Mouse (Mus musculus) heart, embryonic 12.5 days (tissue): ENCODE measurements around the gene Fam227b. TPM values are rescaled to one million over a fixed set of nuclear protein-coding genes. Genes with fewer than 3 reads are reported as not detected.

Experiments
- ATAC-seq: fragments of 200-750 bp; cut with Nextera tagmentation; 2 replicates; pipeline ENCODE4 v1.8.0; 2017; ENCODE audit warnings: moderate TSS enrichment, moderate library complexity; ENCODE audit not compliant: insufficient number of reproducible peaks, low FRiP score
- H3K27ac ChIP-seq: fragments of 300-500 bp; sonication (generic); 2 replicates; pipeline ENCODE4 v1.5.1; 2016; ENCODE audit warnings: mild to moderate bottlenecking, moderate library complexity; ENCODE audit not compliant: poor library complexity, severe bottlenecking
- H3K27me3 ChIP-seq: fragments of 300-500 bp; sonication (generic); replicated peaks from 2 replicates; pipeline ENCODE4 v1.6.1; 2016; ENCODE audit warnings: mild to moderate bottlenecking, moderate library complexity
- H3K36me3 ChIP-seq: fragments of 300-500 bp; sonication (generic); 2 replicates; pipeline ENCODE4 v1.6.1; 2016; ENCODE audit warnings: mild to moderate bottlenecking, moderate library complexity
- H3K4me1 ChIP-seq: fragments of 300-500 bp; sonication (generic); replicated peaks from 2 replicates; pipeline ENCODE4 v1.6.1; 2016; ENCODE audit warnings: mild to moderate bottlenecking
- H3K4me2 ChIP-seq: fragments of 300-500 bp; sonication (generic); 2 replicates; pipeline ENCODE4 v1.6.1; 2016; ENCODE audit warnings: mild to moderate bottlenecking, moderate library complexity
- H3K4me3 ChIP-seq: fragments of 300-500 bp; sonication (generic); 2 replicates; pipeline ENCODE4 v1.5.1; 2016; ENCODE audit warnings: mild to moderate bottlenecking
- H3K9ac ChIP-seq: fragments of 300-500 bp; sonication (generic); 2 replicates; pipeline ENCODE4 v1.6.1; 2016; ENCODE audit warnings: mild to moderate bottlenecking, moderate library complexity
- H3K9me3 ChIP-seq: fragments of 300-500 bp; sonication (generic); replicated peaks from 2 replicates; pipeline ENCODE4 v1.6.1; 2016; ENCODE audit warnings: mild to moderate bottlenecking, moderate library complexity
- WGBS: fragments of 180-500 bp; shearing (Covaris S2); methylation state at CpG from one replicate; pipeline ENCODE4 v1.1.7; 2016; 5-methylcytosine and 5-hydroxymethylcytosine counted together
- polyA plus RNA-seq: library from polyadenylated mRNA; unstranded; fragments of >200 nt; fragmentation: Nextera tagmentation; extraction: Ambion mirVana; gene quantifications from 2 replicates; pipeline ENCODE4 v1.2.1, GENCODE M21; 2016

The Fam227b gene
- polyA plus RNA-seq, 1 experiment from 2014 or later, result not detected

DNA sequence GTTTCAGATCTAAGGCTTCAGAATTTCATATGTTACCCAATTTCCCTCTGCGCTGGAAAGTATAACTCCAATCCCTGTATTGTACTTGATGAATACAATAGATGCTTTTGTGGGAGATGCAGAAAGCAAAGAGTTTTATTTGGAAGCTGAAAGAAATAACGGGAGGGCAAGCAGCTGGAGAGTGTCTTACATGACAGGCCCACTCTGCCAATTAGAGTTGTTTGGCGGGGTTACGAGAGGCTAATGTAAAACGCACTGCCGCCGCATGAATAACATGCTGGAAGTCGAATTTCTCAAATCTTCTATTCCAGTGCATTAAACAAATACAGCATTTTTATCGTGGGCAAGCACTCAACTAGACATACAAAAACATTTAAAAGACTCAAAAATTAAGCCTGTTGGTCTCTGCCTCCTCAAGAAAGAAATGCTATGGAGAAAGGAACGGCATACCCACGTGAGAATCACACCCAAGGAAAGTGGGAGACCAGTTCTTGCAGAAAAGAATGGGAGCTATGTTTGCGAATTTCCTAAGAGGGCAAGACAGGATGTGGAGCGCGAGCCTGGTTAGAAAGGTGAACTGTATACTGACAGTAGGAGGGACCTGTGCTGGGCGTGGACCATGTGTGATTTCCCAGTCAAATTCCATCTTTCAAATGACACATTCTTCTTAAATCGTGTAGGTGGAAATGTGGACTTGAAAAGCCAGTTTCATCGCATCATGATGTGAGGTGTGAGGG is 90.6 kb downstream of the Fam227b start:
- Histone ChIP-seq H3K4me1 (peaks cover 24% of the 10 kb centered on the region), H3K9me3 (no peaks in the 10 kb centered on the region), H3K4me3 (no peak overlapping the region), H3K36me3 (no peaks in the 10 kb centered on the region), H3K27ac (no peak overlapping the region), H3K9ac (no peak overlapping the region), H3K27me3 (no peaks in the 10 kb centered on the region), H3K4me2 (no peak overlapping the region)
- WGBS, result 69% methylated on average over 17 of the region's 17 CpGs
- ATAC-seq, result no peak

DNA sequence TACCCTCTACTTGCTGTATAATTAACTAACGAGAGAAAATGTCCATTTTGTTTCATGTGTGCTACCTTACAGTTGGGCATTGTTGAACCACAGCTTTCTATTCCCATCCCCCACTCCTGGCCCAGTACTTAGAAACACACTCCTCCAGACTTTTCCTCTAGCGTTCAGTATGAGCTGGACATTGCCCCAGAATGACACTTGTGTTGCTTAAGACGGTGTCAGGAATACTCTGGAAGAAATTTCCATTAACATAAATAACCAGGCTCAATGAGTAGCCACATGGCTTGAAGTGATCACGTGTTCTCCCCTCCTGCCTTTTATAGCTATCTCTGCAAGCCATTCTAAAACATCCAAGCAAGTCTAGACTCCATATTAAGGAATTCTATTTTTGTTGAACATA is 91.2 kb downstream of the Fam227b start:
- H3K9ac ChIP-seq, result no peak overlapping the region
- H3K36me3 ChIP-seq, result no peaks in the 10 kb centered on the region
- no peak for ATAC-seq
- H3K4me1 ChIP-seq, result peaks cover 23% of the 10 kb centered on the region
- 42% methylated on average over 4 of the region's 4 CpGs for WGBS
- no peak overlapping the region for H3K4me2 ChIP-seq
- no peak overlapping the region for H3K27ac ChIP-seq
- no peaks in the 10 kb centered on the region for H3K9me3 ChIP-seq
- H3K27me3 ChIP-seq, result no peaks in the 10 kb centered on the region
- no peak overlapping the region for H3K4me3 ChIP-seq

DNA sequence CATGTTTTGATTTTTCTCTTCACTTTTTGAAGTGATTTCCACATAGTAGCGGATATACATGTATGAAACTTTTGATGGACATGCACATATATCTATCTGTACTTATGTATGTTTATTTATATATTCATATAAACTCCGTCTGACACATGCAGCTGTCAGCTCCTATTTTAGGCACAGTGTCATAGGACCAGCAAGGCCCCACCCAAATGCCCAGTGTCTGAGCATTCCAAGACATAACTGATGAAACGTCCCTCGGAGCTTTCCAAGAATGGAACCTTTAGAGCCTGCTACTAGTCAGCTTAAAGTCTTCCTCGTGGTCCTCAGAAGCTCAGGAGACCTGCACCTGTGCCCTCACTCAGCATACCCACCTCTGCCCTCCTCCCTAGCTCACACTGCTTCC is 98.1 kb downstream of the Fam227b start:
- ATAC-seq, result no peak
- Histone ChIP-seq H3K4me3 (no peak overlapping the region), H3K27ac (no peak overlapping the region), H3K9ac (no peak overlapping the region), H3K27me3 (0 out of 2 replicates have a peak, but pooled peaks cover 3% of the 10 kb centered on the region), H3K4me2 (no peak overlapping the region; the same call in 1 of the 2 replicates), H3K9me3 (no peaks in the 10 kb centered on the region), H3K36me3 (no peaks in the 10 kb centered on the region), H3K4me1 (peaks cover 10% of the 10 kb centered on the region; the same call in 1 of the 2 replicates)
- WGBS, result 44% methylated on average over 5 of the region's 5 CpGs

DNA sequence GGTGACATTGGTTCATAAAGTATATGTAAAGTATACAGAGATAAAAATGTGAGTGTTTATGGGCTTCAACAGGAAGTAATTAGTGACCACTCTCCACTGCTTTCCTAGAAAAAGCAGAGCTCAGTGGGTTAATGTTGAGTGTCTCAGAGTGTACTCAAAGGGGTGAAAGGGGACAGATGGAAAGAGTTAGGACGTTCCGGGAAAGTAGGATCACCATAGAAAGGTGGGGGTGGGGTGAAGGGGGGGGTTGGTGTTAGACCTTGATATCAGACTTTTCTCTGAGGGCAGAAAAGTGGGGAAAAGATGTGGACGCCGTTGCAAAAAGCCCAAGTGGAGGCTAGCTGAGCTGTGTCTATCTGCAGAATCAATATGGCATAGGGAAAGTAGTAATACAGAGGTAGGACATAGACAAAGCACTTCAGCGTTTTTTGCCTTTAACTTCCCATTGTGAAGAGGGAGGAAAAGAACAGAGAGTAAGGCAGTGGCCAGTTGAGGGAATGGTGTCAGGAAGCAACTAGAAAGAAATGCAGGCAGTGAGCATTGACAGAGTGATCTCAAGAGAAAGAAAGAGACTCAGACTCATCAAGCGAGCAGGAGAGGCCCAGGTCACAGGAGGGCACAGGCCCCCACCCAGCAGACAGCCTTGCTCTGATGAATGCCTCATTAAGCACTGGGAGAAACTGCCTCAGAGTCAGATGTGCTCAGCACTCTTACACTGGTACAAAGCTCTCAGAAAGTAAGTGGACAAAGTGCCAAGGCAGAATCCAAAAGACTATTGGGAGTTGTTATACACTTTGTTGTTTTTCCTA is 98.9 kb downstream of the Fam227b start:
- Histone ChIP-seq H3K9ac (no peak overlapping the region), H3K36me3 (no peaks in the 10 kb centered on the region), H3K4me1 (peaks cover 10% of the 10 kb centered on the region; the same call in 1 of the 2 replicates), H3K9me3 (no peaks in the 10 kb centered on the region), H3K4me3 (no peak overlapping the region), H3K27ac (no peak overlapping the region), H3K4me2 (no peak overlapping the region), H3K27me3 (0 out of 2 replicates have a peak, but pooled peaks cover 3% of the 10 kb centered on the region)
- 52% methylated on average over 6 of the region's 6 CpGs for WGBS
- ATAC-seq, result no peak

DNA sequence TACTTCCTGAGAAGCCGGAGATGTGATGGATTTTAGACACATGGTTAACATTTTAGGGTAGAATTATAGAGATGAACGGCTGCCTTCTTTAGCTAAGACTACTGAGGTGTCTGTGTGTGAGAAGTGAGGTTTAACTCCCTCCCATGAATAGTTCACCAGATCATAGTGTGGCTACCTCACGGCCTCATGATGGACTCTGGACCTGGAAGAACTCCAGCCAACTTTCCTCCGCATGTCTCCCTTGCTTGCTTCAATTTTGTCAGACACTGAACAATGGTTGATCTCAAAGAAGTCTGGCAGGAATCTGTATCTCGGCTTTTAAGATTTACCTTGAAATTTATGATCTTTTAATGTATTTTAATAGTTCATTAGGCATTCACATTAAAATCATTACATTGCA is 106.2 kb downstream of the Fam227b start:
- no peak overlapping the region for H3K4me2 ChIP-seq
- H3K27me3 ChIP-seq, result 0 out of 2 replicates have a peak, but pooled peaks cover under 1% of the 10 kb centered on the region
- H3K4me1 ChIP-seq, result peaks cover 9% of the 10 kb centered on the region; the same call in 1 of the 2 replicates
- H3K36me3 ChIP-seq, result no peaks in the 10 kb centered on the region
- no peak for ATAC-seq
- no peak overlapping the region for H3K4me3 ChIP-seq
- WGBS, result 78% methylated on average over 5 of the region's 5 CpGs
- H3K9ac ChIP-seq, result no peak overlapping the region
- no peaks in the 10 kb centered on the region for H3K9me3 ChIP-seq
- H3K27ac ChIP-seq, result no peak overlapping the region

DNA sequence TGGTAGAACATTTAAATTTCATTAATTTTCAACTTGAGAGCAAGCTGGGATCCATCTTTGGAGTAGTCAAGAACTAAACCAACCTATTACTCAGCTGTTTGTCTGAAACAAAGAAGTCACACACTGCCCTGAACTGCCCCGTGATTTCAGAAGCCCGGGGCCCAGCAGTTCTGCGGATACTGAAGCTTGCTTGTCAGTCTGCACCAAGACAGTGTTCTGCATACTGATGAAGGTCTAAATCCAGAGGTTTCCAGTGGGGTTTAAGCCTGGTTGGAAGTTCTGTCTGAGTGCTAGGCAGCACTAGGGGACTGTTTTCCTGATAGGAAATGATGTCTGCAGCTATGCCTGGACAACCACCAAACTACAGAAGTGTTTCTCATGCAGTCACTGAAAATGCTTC is 109.1 kb downstream of the Fam227b start:
- H3K27me3 ChIP-seq, result no peaks in the 10 kb centered on the region
- no peak overlapping the region for H3K9ac ChIP-seq
- 50% methylated on average over 3 of the region's 3 CpGs for WGBS
- H3K9me3 ChIP-seq, result no peaks in the 10 kb centered on the region
- peaks cover 16% of the 10 kb centered on the region; the same call in 1 of the 2 replicates for H3K4me1 ChIP-seq
- no peak overlapping the region for H3K27ac ChIP-seq
- no peak overlapping the region for H3K4me3 ChIP-seq
- ATAC-seq, result no peak
- H3K4me2 ChIP-seq, result no peak overlapping the region
- no peaks in the 10 kb centered on the region for H3K36me3 ChIP-seq

DNA sequence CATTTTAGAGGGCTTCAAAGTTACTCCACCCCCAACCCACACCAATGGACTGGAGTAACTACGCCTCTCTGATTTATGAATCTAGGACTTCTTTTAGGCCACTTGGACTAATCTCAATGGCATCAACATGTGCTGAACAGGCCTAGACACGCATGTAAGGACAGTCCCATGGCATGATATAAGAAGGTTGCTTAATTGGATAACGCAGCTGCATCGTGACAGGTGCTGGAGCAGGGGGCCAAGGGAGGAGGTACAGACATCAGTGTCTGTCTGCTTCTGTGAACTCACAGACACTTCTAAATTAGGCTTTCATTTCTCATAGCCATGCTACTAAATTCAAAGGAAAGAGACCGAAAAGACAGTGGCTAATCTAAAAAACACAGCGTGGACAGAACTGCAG is 110.6 kb downstream of the Fam227b start:
- H3K4me2 ChIP-seq, result no peak overlapping the region
- H3K4me3 ChIP-seq, result no peak overlapping the region
- no peak overlapping the region for H3K27ac ChIP-seq
- H3K27me3 ChIP-seq, result no peaks in the 10 kb centered on the region
- ATAC-seq, result no peak
- 89% methylated on average over 6 of the region's 6 CpGs for WGBS
- H3K9me3 ChIP-seq, result no peaks in the 10 kb centered on the region
- peaks cover 16% of the 10 kb centered on the region; the same call in 1 of the 2 replicates for H3K4me1 ChIP-seq
- no peaks in the 10 kb centered on the region for H3K36me3 ChIP-seq
- H3K9ac ChIP-seq, result no peak overlapping the region

DNA sequence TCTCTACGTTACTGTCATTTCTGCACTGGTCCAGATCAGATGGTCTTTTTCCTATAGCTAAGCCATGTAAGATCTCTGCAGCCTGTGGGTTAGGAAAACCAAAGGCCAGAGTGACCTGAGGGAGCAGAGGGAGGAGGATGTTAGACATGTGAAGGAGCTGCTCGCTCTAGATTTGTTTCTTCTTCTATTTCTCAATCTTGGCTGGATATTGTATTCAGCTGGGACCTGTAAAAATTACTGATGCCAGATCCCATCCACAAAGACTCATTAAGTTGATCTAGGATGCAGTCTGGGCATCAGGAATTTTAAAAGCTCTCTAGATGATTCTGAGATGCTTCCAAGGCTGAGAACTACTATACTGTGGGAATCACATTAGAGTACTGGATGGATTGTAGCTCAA is 111.2 kb downstream of the Fam227b start:
- H3K9ac ChIP-seq, result no peak overlapping the region
- peaks cover 18% of the 10 kb centered on the region; the same call in 1 of the 2 replicates for H3K4me1 ChIP-seq
- H3K27me3 ChIP-seq, result no peaks in the 10 kb centered on the region
- no peaks in the 10 kb centered on the region for H3K36me3 ChIP-seq
- no peak for ATAC-seq
- 81% methylated on average over 2 of the region's 2 CpGs for WGBS
- H3K4me3 ChIP-seq, result no peak overlapping the region
- H3K9me3 ChIP-seq, result no peaks in the 10 kb centered on the region
- no peak overlapping the region for H3K4me2 ChIP-seq
- no peak overlapping the region for H3K27ac ChIP-seq

DNA sequence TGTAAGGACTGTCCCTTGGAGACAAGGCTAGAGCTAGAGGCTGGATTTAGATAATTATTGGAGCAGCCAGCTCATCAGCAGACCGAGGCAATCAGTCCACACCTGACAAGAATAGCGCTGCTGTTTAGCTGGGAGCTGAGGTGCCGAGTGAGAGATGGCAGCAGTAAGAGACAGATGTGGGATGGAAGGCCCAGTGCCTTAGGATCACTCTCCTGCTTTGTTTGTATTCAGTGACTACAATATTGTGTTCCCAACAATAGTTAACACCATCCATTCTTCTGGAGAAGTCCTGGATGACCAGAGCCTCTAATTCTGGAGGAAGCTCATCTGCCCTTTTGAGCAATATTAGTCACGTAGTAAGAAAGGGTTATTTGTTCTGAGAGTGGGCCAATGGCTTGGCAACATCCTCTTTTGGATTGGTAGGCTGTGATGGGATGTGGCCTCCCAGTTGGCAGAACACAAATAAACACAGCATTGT is 112.4 kb downstream of the Fam227b start:
- ATAC-seq, result no peak
- Histone ChIP-seq H3K4me1 (peaks cover 25% of the 10 kb centered on the region), H3K27me3 (no peaks in the 10 kb centered on the region), H3K9me3 (no peaks in the 10 kb centered on the region), H3K4me2 (no peak overlapping the region), H3K27ac (peak overlapping the region; percentile 46), H3K4me3 (no peak overlapping the region), H3K9ac (no peak overlapping the region), H3K36me3 (no peaks in the 10 kb centered on the region)
- WGBS, result 33% methylated on average over 4 of the region's 4 CpGs

DNA sequence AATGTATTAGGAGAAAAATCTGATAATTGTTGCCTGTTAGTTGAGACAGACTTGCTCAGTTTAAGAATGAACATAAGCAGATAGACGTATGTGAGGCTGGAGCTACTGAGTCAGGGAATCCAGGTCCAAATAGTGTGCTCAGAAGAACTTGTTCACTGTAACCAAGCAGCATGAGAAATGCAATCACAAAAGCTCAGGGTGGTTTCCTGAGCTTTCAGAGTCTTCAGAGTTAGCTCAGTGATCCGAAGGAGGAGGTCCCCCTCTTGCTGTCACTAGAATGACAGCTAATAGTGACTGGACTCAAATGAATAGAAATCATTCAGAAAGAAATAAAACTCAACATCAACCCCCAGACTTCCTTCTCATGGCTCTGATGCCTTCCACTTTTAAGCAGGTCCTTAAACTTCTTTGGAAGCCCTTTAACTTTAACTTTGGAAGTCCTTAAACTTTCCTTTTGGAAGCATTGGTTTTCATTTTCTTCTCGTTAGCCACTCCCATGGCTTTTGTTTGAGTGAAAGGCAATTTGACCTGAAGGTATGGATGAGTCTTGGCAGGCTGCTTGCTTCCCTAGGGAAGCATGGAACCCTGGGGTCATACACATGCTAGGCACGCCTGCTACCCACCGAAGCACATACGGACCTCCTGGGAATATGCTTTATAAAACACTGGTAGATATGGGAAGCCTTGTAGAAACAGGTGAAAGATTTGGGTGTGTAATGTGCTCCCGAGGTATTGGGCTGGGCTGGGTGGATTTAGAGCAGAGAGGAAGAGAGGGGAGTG is 113.4 kb downstream of the Fam227b start:
- no peaks in the 10 kb centered on the region for H3K27me3 ChIP-seq
- H3K27ac ChIP-seq, result peak overlapping the region; percentile 46; the same call in 1 of the 2 replicates
- no peak for ATAC-seq
- no peak overlapping the region for H3K9ac ChIP-seq
- no peak overlapping the region for H3K4me2 ChIP-seq
- H3K4me1 ChIP-seq, result peaks cover 25% of the 10 kb centered on the region
- 75% methylated on average over 7 of the region's 7 CpGs for WGBS
- H3K4me3 ChIP-seq, result no peak overlapping the region
- H3K36me3 ChIP-seq, result no peaks in the 10 kb centered on the region
- no peaks in the 10 kb centered on the region for H3K9me3 ChIP-seq

DNA sequence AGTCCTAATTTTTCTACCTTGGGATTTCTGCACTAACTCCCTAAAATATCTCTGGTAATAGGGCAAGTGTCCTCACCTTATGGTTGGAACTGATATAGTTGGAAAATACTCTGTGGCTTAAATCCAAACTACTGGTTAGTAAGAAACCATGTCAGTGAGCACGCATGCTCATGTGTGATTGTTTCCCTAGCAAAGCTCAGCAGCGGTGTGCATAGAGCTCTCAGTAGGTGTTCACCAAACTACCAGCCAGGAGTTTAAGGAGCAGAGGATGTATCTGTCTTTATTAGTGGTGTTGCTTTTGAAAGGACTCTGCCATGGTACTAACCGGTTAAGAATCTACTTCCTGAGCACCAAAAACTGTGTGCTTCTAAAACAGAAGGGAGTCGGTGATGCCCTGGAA is 115.7 kb downstream of the Fam227b start:
- H3K4me3 ChIP-seq, result no peak overlapping the region
- no peaks in the 10 kb centered on the region for H3K36me3 ChIP-seq
- no peaks in the 10 kb centered on the region for H3K27me3 ChIP-seq
- no peak for ATAC-seq
- no peaks in the 10 kb centered on the region for H3K9me3 ChIP-seq
- WGBS, result 81% methylated on average over 4 of the region's 4 CpGs
- no peak overlapping the region for H3K4me2 ChIP-seq
- no peak overlapping the region for H3K27ac ChIP-seq
- H3K9ac ChIP-seq, result no peak overlapping the region
- peaks cover 16% of the 10 kb centered on the region for H3K4me1 ChIP-seq
